Mouse (Mus musculus) frontal cortex, postnatal 14 days (tissue): Measurements from ENCODE around the gene Arhgap28.

Source experiments
- DNase-seq, 2 experiments: peaks; one replicate each; pipeline ENCODE4 v3.0.0; 2022; ENCODE audit warnings: low spot score in 2 of 2

Gene Arhgap28

DNA sequence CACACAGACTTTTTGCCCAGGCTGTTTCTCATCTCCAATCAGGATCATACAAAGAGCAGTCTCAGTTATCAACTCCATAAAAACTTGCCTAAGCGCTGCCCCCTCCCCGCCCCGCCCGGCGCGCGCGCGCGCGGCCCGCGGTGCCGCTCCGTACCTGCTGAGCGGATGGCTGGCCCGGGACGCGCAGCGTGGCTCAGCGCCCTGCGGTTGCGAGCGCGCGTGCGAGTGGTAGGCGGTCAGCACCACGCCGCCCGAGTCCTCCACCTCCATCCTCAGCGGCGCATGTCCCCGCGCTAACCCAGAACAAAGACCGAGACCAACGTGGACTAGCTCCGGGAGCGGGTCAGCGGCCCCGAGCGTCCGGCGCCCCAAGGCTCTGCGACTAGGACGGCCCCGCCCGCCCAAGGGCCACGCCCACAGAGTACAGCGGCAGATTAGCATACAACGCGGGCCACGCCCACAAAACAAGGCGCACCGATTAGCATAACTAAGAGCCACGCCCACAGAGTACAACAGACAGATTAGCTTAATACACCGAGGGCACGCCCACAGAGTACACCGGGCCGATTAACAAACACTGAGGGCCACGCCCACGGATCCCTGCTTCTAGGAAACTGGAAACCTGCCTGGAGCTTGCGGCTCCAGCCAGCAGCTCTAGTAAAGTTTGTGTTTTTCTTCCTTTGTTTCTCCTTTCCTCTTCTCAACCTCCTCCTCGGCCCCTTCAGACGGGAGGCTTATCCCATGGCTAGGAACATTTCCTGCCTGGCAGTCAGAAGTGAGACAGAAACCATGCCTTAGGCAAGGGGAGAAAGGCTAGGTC, at the start of gene Arhgap28:
Arhgap28 (minus strand) TSS at position 380 of the 820 bp plus-strand sequence.
- DNase-seq: peak; percentile 26 to 39

DNA sequence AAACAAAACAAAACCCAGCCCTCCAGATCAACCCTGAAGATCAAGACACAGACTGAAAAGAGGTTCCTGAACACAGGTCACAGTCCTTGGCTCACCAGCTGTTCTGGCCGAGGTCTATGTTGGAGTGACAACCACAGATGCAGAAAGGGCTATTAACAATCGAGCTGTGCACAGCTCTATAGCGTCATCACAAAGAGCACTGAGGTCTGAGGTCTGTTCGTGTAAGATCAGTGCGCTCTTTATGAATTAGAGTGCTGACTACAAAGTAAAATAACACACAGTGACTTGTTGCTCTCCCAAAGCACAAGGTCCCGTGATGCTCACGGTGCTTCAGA, 42.4 kb upstream of the Arhgap28 start:
- no peak for DNase-seq

DNA sequence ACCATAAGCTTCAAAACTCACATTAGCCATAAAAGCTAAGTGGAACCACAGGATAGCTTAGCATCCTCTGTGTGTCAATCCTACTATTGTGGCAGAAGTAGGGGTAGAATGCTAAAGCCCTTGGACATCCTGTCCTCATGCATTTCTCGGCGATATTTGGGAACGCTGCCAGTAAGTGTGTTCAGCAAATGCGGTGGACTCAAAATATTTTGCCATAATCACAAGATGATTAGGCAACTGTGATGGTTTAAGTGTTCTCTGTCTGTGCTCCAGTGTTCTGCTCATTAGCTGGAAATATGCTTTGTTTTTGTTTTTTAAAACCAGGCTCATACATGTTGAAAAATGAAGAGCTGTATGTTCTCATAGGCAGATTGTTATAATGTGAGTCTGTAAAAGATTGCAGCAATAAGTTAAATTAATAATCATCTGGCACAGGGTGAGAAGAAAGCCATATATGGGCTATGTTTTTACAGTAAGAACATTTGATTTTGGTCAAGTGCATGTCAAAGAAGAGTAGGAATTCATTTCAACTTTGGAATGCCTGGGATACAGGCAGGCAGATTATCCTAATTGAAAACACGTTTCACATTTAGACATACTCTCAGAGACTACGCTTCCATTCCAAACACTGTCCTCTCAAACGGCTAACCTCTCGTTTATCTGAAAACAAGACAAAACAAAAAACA, 41.9 kb upstream of the Arhgap28 start:
- no peak for DNase-seq

DNA sequence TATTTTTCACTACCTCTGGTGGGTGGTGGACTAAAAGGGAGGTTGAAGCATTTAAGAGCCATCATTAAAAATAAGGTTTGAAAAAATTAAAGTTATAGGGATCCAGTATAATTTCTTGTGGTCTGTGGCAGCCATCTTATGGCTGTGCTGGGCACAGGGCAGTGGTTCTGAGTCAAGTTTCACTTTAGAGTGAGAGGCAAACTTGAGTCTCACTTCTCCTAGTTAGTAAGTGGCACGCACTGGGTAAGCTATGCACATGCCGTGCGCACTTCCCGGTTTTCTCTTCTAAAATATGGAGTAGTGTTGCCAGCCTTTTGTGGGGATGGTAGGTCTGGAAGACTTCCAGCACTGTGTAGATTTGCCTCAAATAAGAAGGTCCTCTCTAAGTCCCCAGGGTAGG, 38.5 kb upstream of the Arhgap28 start:
- DNase-seq: no peak

DNA sequence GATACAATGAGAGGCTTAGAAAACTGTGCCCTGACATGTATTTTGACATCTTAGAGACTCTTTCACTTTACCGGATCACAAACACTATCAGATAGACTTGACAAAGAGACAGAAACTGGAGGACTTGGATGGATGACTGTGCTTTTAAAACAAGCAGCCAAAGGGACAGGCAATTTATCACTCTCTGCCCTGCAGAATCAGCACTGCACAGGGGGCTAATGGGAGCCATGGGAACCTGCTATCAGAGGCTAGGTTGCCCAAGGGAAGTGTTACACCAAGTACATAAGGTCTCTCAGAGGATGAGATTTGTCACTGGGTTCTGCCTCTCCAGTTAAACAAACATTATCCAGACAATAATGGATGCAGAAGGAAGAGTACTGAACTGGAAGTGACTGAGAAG, 33.1 kb upstream of the Arhgap28 start:
- no peak for DNase-seq

DNA sequence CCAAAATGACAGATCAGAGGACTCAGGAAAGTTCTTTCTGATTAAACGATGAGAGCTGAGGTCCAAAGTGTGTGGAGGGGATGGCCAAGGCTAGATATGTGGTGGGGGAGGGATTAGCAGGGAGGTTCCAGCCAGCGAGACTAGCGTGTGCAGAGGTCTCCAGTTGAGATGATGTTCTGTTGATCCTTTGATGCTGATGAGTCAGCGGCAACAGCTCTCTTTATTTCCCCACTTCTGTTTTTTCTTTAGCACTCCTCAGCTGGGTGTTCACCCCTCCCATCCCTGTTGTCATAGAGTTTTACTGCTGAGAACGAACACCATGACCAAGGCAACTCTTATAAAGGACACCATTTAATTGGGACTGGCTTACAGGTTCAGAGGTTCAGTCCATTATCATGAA, 25.6 kb upstream of the Arhgap28 start:
- no peak for DNase-seq

DNA sequence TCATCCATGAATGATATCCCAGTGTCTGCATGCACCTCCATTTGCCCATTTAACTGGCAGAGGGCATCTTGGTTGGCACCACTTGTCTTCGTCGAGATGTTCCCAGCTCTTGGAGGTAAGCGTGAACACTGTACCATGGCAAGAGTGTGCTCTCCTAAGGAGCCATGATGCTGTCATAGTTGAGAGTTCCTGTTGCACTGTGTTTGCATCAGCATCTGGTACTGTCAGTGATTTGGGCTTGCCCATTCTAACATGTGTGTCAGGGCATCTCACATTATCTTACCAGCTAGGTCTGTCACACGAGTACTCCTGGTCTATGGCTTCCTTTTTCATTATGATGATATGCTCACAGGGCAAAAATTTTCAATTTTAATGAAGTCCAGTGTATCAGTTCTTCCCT, 24.6 kb upstream of the Arhgap28 start:
- no peak for DNase-seq

DNA sequence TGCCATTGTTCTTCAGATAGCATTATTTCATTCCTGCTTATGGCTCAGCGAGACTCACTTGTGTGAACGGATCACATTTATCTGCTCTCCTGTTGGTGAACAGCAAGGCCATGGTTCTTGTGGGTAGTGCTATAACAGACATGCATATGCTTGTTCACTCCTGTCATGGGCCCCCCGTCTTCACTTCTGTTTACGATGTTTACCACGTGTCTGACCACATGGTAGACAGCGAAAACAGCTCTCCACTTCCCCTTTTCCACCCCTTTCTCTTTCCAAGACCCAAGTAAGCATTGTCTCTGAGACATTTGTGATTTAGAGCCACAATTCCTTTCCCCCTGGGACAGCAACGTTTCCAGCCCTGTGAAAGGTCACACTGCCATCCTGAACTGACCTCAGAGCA, 20.4 kb upstream of the Arhgap28 start:
- DNase-seq: no peak

DNA sequence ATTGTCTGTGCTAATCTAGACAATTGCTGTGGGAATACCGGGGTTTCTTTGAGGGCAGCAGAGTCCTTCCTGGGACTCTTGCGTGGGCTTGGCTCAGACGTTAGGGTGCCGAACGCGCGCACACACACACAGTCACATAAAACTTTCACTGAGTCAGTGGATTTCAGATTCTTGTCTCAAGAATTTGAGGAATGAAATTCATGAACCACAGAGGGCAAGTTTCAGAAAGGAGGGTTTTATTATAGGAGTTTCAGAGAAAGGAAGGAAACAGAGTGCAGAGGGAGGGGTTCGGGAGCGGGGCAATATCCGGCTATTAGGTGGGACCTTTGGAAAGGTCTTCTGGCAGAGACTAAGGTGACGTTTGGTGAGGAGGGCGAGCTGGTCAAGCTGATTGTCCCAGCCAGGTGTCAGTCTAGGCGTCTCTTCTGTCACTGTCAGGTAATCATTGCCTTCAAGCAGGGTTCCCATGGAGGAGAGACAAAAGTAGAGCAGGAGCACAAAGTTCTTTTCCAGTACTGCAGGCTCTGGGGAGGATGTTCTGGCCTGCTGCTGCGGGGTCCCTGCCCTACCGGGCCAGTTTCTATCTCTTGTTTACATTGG, 15.6 kb upstream of the Arhgap28 start:
- DNase-seq: no peak

DNA sequence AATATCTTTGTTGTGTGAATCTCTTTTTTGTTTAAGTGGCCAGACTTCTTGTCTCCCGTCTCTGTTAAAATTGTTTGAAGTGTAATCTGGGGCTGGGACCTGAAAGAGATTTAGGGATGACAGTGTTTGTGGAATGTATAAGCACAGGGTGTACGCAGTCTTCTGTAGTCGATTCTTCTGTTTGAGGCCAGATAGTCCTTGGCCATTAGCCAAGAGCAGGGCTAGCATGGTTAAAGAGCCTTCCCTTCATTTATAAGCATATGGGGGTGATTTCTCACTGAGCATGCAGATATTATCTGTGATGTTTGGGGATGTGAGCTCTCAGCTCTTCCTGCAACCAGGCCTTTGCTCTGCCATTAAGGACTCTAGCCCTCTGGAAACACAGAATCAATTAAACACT, 13.2 kb upstream of the Arhgap28 start:
- DNase-seq: no peak

DNA sequence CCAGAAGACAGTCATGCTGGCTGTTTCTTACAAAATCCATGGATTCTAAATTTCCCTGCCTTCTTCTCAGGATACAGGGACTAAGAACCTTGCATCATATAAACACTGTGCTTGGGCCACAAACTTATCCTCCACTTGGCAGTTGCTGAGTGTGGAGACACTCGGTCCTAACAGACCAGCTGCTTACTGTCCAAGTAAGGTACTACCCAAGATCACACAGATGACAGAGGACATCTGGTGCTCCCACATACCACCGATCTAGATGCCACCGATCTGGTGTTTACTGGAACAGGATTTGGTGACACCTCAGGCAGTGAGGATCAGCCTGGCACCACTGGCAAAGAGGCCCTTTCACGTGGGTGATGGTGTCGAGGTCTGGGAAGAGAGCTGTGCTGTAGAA, 7.7 kb upstream of the Arhgap28 start:
- DNase-seq: no peak

DNA sequence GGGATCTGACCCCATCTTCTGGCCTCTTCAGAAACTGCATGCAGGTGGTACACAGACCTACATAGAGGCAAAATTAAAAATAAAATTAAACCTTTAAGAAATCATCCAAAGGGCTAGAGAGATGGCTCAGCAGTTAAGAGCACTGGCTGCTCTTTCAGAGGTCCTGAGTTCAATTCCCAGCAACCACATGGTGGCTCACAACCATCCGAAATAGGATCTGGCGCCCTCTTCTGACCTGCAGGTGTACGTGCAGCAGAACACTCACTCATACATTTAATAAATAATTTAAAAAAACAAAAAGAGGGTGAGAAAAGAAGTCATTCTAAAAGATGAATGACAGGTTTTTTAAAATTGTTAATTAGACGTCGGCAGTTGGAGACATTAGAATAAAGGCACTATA, 6.1 kb upstream of the Arhgap28 start:
- no peak for DNase-seq

DNA sequence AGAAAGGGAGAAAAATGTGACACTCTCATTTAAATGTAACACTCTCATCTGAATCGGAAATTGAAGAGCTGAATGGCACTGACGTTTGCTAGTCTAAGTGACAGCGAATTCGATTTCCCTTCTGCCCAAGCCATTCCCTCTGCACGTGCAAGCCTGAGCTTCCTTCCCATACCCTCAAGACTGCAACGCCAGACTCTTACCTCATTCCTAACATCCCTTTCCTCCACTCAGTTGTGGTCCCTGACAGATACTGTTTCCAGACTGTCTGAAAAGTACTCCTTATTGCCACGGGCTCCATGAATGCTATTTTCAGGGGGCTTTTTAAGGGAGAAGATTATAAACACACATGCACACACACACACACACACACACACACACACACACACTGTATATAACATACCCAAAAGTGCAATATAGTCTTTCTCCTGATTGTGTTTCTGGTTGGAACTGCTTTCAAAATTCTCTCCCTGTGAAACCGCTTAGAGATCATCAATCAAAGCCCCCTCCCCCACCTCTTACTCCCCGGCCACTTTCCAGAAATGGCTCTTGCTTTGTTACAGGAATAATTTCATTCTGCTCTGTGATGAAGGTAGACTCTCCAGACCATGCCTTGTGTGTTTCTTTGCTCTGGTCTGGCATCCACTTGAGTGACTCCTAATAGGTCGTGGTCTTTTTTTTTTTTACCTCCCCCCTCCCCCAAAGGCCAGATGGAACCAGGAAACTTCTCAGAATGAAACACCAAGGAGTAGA, 836 bp upstream of the Arhgap28 start:
- no peak for DNase-seq

DNA sequence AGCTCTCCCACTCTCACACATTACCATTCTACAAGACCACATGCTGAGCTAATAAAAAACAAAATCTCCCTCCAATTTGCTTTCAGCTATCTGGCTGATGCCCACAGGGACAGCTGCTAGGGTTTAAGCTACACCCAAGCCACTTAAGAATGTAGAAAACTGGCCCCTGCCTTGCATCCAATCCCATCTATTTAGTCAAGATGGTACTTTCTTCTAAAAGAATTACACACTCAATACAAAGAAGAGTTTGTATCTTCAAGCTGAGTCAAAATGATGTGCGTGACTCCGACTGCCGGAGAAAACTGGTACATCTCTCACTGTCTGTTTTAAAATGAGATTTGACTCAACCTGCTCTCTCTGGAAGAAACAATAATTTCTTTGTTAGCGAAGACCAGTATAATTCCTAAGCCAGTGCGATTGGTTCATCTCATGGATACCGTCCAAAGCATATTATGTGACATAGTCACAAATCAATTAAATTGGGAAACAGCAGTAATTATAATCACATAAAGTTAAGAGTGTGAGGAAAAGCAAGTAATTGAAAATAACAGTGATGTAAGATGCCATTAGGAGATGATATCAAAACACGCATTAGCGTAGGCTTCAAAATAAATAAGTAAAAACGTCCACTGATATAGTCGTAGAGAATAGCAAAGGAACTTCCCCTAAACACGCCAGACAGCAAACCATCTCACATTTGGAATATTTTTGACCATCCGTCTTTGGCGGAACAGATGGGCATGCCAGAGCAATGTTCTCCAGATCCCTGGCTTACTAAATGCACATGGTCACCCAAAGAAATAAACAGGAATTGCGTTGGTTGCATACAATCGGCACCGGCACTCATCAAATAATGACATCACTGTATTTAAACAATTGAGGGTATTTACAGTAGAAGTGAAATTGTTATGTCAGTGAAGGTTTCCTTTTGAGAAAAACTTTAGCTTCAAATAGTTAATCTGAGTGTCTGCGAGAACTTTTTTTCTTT, 1.0 kb downstream of the Arhgap28 start:
- DNase-seq: no peak

DNA sequence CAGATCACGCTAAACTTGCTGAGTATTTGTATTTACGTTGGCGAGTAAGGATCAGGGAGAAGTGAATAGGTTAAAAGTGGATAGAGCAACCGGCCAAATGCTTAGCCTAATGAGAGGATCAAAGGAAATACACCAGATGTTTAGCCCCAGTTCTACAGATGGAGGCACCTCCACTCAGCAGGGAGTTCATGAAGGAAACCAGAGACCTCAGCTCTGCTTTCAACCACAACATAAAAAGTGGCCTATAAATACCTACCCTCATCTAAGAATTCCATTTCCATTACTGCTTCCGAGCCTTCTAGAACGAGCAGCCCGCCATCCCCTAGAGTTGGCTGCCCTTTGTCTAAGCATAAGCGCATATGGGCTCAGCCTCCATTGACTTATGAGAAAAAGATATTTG, 4.1 kb downstream of the Arhgap28 start:
- DNase-seq: no peak

DNA sequence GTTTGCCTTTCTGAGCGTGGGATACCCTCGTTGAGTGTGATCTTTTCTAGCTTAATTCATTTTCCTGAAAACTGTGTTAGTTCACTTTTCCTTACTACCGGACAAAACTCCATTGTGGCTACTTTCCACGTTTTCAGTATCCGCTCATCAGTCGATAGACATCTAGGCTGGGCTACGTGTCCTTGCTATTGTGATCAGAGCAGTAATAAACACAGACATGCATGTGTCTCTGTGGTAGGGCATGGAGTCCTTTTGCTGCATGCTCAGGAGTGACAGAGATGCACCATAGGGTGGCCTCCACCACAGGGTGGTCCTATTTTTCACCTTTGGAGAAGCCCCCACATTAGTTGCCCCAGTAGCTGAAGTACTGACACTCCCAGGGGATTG, 7.2 kb downstream of the Arhgap28 start:
- no peak for DNase-seq

DNA sequence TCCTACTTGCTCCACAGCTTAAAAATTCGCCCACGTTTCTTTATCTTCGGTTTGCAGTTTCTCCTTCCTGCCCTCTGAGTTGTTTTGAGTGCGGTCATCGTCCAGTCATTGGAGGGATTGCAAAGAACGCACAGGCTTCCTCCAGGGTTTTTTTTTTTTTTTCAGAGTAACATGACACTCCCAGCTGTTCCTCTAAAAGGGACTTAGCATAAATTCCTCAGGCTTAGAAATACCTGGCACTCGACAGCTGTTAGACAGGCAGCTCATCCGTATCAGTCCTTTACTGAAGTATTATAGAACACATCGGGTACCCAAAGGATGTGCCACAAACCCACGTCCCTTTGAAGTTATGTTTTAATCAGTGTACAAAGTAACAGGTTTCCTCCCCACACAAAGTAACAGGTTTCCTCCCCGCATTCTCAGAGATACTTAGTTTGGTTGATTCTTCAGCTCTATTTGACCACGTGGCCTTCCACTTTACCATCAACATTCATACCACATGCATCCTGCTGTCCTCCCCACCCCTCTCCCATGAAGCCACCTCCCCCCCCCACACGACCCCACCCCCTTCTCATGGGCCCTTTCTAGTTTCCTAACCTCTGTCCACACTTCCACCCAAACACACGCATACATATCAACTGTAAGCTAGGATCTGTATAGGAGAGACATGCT, 7.7 kb downstream of the Arhgap28 start:
- DNase-seq: no peak

DNA sequence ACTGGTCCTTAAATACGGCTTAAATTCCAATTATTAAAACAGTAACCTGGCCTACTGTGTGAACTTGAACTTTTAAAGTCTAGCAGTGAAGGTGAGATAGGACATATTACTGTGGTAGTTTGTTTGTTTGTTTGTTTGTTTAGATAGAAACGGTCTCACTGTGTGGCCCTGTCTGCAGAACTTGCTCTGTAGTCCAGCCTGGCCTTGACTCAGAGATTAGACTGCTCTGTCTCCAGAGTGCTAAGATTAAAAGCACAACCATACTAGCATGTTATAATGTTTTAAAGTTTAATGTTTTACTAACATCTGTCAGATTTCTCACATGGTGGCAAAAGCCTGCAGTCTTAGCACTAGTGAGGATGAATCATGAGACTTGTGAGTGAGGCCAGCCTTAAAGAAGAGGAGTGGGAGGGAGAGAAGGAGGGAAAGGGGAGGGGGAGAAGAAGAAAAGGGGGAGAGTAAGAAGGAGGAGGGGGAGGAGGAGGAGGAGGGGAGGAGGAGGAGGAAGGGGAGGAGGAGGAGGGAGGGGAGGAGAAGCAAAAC, 8.6 kb downstream of the Arhgap28 start:
- DNase-seq: no peak

DNA sequence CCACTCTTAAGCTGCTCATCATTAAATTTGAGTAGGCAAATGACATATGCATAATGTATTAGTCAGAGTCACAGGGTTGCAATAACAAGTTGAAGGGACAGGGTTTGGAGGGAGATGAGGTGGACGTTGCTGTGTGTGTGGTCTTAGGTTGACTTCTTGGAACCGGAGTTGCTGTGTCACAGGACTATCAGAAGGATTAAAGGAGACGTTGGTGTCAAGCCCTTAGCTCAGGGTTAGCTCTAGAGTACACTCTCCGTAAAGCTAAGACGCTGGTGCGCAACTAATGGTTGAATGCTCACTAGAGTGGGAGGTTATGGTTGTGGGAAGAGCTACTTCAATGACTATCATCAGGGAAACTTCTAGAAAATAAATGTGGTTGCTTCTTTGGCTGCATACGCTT, 9.1 kb downstream of the Arhgap28 start:
- no peak for DNase-seq

DNA sequence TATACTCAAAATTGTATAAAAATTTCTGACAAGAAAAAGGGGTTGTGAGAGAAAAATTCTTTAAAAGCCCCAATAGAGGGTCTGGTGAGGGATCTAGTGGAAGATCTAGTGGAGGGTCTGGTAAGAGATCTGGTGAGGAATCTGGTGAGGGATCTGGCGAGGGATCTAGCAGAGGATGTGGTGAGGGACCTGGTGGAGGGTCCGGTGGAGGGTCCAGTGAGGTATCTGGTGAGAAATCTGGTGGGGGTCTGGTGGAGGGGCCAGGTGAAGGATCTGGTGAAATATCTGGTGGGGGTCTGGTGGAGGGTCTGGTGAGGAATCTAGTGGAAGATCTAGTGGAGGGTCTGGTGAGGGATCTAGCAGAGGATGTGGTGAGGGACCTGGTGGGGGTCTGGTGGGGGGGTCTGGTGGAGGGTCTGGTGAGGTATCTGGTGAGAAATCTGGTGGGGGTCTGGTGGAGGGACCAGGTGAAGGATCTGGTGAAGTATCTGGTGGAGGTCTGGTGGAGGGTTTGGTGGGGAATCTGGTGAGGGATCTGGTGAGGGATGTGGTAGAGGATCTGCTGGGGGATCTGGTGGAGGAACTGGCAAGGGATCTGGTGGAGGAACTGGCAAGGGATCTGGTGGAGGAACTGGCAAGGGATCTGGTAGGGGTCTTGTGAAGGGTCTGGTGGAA, 10.4 kb downstream of the Arhgap28 start:
- DNase-seq: no peak
